Mouse (Mus musculus): ENCODE measurements around the gene Mmp17.
"Not testable (repeated sequence)": the region's sequence is repeated elsewhere in the genome, so short reads cannot be mapped to it uniquely, and the experiment has no call there.

DNA sequence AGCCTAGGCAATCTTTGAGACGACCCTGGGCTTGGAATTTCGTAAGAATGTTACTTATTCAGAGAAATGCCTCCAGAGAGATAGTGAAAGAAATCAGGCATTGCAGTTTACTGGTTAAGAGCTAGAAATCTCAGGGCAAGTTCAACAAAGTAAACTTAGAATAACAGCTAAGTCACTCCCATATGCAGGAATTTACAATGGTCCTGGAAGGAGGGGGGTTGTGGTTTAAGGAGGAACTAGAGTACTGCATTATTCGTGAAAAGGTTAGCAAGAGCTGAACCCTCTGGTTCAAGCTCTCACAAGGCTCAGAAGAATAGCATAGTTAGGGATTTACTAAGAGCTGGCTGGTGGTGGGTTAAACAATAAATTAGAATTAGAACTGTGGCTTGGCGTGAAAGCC lies 42.6 kb downstream of the Mmp17 start:
- TF ChIP-seq CTCF (IDR thresholded peaks at IDR 0.05; ENCODE audit: control insufficient read depth, insufficient read depth, low read length); POLR2A (IDR thresholded peaks at IDR 0.05; ENCODE audit: borderline replicate concordance, control insufficient read depth, low read depth, low read length): not testable (repeated sequence)

All from bone marrow, adult 2 months (tissue).